Mouse (Mus musculus) heart, postnatal 0 days (tissue): ENCODE measurements at regions not wholly inside any gene's neighbourhood (a gene's known extent, or its start where the extent isn't known, plus 50 kb on each side); places are given as distances from the start of the nearest gene placed in this dataset.

Experiments used
- ATAC-seq: fragments of 200-750 bp; cut with Nextera tagmentation; 2 replicates; pipeline ENCODE4 v1.8.0; 2017; ENCODE audit warnings: low read depth, moderate number of reproducible peaks, moderate library complexity; ENCODE audit not compliant: insufficient read depth
- DNase-seq: peaks from one replicate; pipeline ENCODE4 v3.0.0-alpha.2; 2016; ENCODE audit warnings: low spot score
- H3K27ac ChIP-seq: fragments of 300-500 bp; sonication (generic); 2 replicates; pipeline ENCODE4 v1.5.1; 2014; ENCODE audit warnings: low read depth, mild to moderate bottlenecking
- H3K27me3 ChIP-seq: fragments of 300-500 bp; sonication (generic); 2 replicates; pipeline ENCODE4 v1.6.1; 2014; ENCODE audit warnings: low read length, mixed read lengths; ENCODE audit not compliant: control insufficient read depth, insufficient read depth
- H3K36me3 ChIP-seq: fragments of 300-500 bp; sonication (generic); replicated peaks from 2 replicates; pipeline ENCODE4 v1.6.1; 2014; ENCODE audit warnings: low read length, mixed read lengths; ENCODE audit not compliant: control insufficient read depth, insufficient read depth
- H3K4me1 ChIP-seq: fragments of 300-500 bp; sonication (generic); 2 replicates; pipeline ENCODE4 v1.6.1; 2014; ENCODE audit warnings: antibody characterized with exemption; ENCODE audit not compliant: control insufficient read depth, insufficient read depth
- H3K4me2 ChIP-seq: fragments of 300-500 bp; sonication (generic); 2 replicates; pipeline ENCODE4 v1.6.1; 2014; ENCODE audit warnings: low read depth, mild to moderate bottlenecking, low read length, moderate library complexity
- H3K4me3 ChIP-seq: fragments of 300-500 bp; sonication (generic); 2 replicates; pipeline ENCODE4 v1.5.1; 2014; ENCODE audit warnings: low read depth, low read length
- H3K9ac ChIP-seq: fragments of 300-500 bp; sonication (generic); replicated peaks from 2 replicates; pipeline ENCODE4 v1.6.1; 2014; ENCODE audit warnings: low read depth, low read length, mixed read lengths
- H3K9me3 ChIP-seq: fragments of 300-500 bp; sonication (generic); replicated peaks from 2 replicates; pipeline ENCODE4 v1.6.1; 2016; ENCODE audit warnings: low read length; ENCODE audit not compliant: control insufficient read depth
- CTCF ChIP-seq: IDR thresholded peaks from 2 replicates; pipeline ENCODE4 v1.5.1; 2016; ENCODE audit warnings: antibody characterized with exemption, control low read depth, low read depth
- EP300 ChIP-seq: IDR thresholded peaks from 2 replicates; pipeline ENCODE4 v1.6.1; 2016; ENCODE audit warnings: antibody characterized with exemption, low read depth
- WGBS: fragments of 180-500 bp; shearing (Covaris S2); extraction: QIAGEN DNeasy Blood & Tissue Kit; methylation state at CpG from one replicate; pipeline ENCODE4 v1.1.7; 2014; 5-methylcytosine and 5-hydroxymethylcytosine counted together

- DNase-seq (no peak), ATAC-seq (no peak)
- H3K4me1 ChIP-seq, result no peaks in the 10 kb centered on the region
- H3K36me3 ChIP-seq, result no peaks in the 10 kb centered on the region
- H3K9me3 ChIP-seq, result no peaks in the 10 kb centered on the region
- H3K4me3 ChIP-seq, result no peak overlapping the region
- H3K27me3 ChIP-seq, result no peaks in the 10 kb centered on the region
- no peak for TF ChIP-seq EP300
- no peak for TF ChIP-seq CTCF
- H3K9ac ChIP-seq, result no peak overlapping the region
- H3K4me2 ChIP-seq, result no peak overlapping the region
- H3K27ac ChIP-seq, result no peak overlapping the region
Measured at GRCm38 (mm10) chr11:56767424-56767823, 243.8 kb upstream of the Gria1 start.

- no peak for TF ChIP-seq CTCF
- WGBS, result 71% methylated on average over 4 of the region's 4 CpGs
- ATAC-seq, result no peak
Measured at GRCm38 (mm10) chr11:56786351-56786750, 224.8 kb upstream of the Gria1 start.

GRCm38 (mm10) chr11:56792691-56793090 is 218.5 kb upstream of the Gria1 start:
- no peaks in the 10 kb centered on the region for H3K9me3 ChIP-seq
- H3K27me3 ChIP-seq, result no peaks in the 10 kb centered on the region
- no peak overlapping the region for H3K4me3 ChIP-seq
- H3K4me2 ChIP-seq, result no peak overlapping the region
- no peak overlapping the region for H3K27ac ChIP-seq
- no peaks in the 10 kb centered on the region for H3K36me3 ChIP-seq
- no peaks in the 10 kb centered on the region for H3K4me1 ChIP-seq
- no peak for TF ChIP-seq CTCF
- no peak for TF ChIP-seq EP300
- DNase-seq (no peak), ATAC-seq (no peak)
- no peak overlapping the region for H3K9ac ChIP-seq
- WGBS, result 68% methylated on average over 2 of the region's 2 CpGs

More at GRCm38 (mm10) chr11:56786351-56786750, 224.8 kb upstream of the Gria1 start:
- no peak overlapping the region for H3K9ac ChIP-seq
- H3K27me3 ChIP-seq, result no peaks in the 10 kb centered on the region
- no peaks in the 10 kb centered on the region for H3K9me3 ChIP-seq
- no peak for DNase-seq
- no peaks in the 10 kb centered on the region for H3K36me3 ChIP-seq
- H3K4me3 ChIP-seq, result no peak overlapping the region
- no peaks in the 10 kb centered on the region for H3K4me1 ChIP-seq
- no peak overlapping the region for H3K4me2 ChIP-seq
- no peak overlapping the region for H3K27ac ChIP-seq

- WGBS, result 63% methylated on average over 4 of the region's 4 CpGs
- Histone ChIP-seq H3K27me3 (no peaks in the 10 kb centered on the region), H3K9ac (no peak overlapping the region), H3K4me3 (no peak overlapping the region), H3K4me2 (no peak overlapping the region), H3K9me3 (no peaks in the 10 kb centered on the region), H3K4me1 (no peaks in the 10 kb centered on the region), H3K27ac (no peak overlapping the region), H3K36me3 (no peaks in the 10 kb centered on the region)
- no peak for ATAC-seq
- TF ChIP-seq CTCF (no peak), EP300 (no peak)
- no peak for DNase-seq
Measured at GRCm38 (mm10) chr11:56807314-56807713, 203.9 kb upstream of the Gria1 start.

GRCm38 (mm10) chr11:56810141-56810540 is 201.0 kb upstream of the Gria1 start:
- ATAC-seq, result no peak
- no peak overlapping the region for H3K4me3 ChIP-seq
- no peaks in the 10 kb centered on the region for H3K36me3 ChIP-seq
- no peak overlapping the region for H3K9ac ChIP-seq
- H3K4me1 ChIP-seq, result no peaks in the 10 kb centered on the region
- no peaks in the 10 kb centered on the region for H3K27me3 ChIP-seq
- WGBS, result 69% methylated on average over 2 of the region's 2 CpGs
- no peak for DNase-seq
- H3K27ac ChIP-seq, result no peak overlapping the region
- TF ChIP-seq CTCF (no peak), EP300 (no peak)
- no peaks in the 10 kb centered on the region for H3K9me3 ChIP-seq
- no peak overlapping the region for H3K4me2 ChIP-seq

GRCm38 (mm10) chr11:56812121-56812520 is 199.1 kb upstream of the Gria1 start:
- Histone ChIP-seq H3K4me1 (no peaks in the 10 kb centered on the region), H3K9ac (no peak overlapping the region)

More at GRCm38 (mm10) chr11:56812121-56812520, 199.1 kb upstream of the Gria1 start:
- TF ChIP-seq CTCF (no peak), EP300 (no peak)
- 45% methylated on average over 4 of the region's 4 CpGs for WGBS
- H3K9me3 ChIP-seq, result no peaks in the 10 kb centered on the region
- DNase-seq, result peak; percentile 12
- H3K27me3 ChIP-seq, result no peaks in the 10 kb centered on the region
- no peak overlapping the region for H3K4me3 ChIP-seq
- H3K27ac ChIP-seq, result no peak overlapping the region
- H3K4me2 ChIP-seq, result no peak overlapping the region
- ATAC-seq, result no peak
- H3K36me3 ChIP-seq, result no peaks in the 10 kb centered on the region
